Mouse (Mus musculus) gastrocnemius, postnatal 4 days (tissue): ENCODE results near the gene Kmt2a. TPM values are rescaled to one million over a fixed set of nuclear protein-coding genes. Genes with fewer than 3 reads are reported as not detected.

Experiments
- DNase-seq, 2 experiments: peaks; one replicate each; pipeline ENCODE4 v3.0.0; 2021 to 2022; ENCODE audit warnings: low spot score in 2 of 2, mixed read lengths in 2 of 2
- total RNA-seq, 2 experiments: library from RNA; stranded (reverse); gene quantifications; 2 replicates each; pipeline ENCODE4 v1.2.3; 2021

The Kmt2a gene
- total RNA-seq, 2 experiments from 2014 or later = 27.6 to 31.5 TPM

GRCm38 (mm10) chr9:44760873-44761272 lies 120.2 kb downstream of the Kmt2a start:
- no peak for DNase-seq

Other genes with a start within 250 kb of the Kmt2a start
- gene Treh, start 208.1 kb downstream of the Kmt2a start, total RNA-seq = not detected
- 100 to 1,000 TPM; 104 to 123 TPM for gene Phldb1, start 146.1 kb downstream of the Kmt2a start, total RNA-seq
- gene Arcn1, start 113.5 kb downstream of the Kmt2a start, total RNA-seq = 100 to 1,000 TPM; 124 to 142 TPM
- gene Ift46, start 113.4 kb downstream of the Kmt2a start, total RNA-seq = 10 to 100 TPM; 65.9 to 69.5 TPM
- 1 to 10 TPM; 8.0 to 9.6 TPM for gene Tmem25, start 82.0 kb downstream of the Kmt2a start, total RNA-seq
- 1 to 10 TPM in 1 of 2 experiments, under 1 TPM in 1; 0.86 to 2.2 TPM for gene Ttc36, start 78.2 kb downstream of the Kmt2a start, total RNA-seq
- 100 to 1,000 TPM; 631 to 643 TPM for gene Atp5l, start 39.4 kb upstream of the Kmt2a start, total RNA-seq
- gene Ube4a, start 84.3 kb upstream of the Kmt2a start, total RNA-seq = 10 to 100 TPM; 41.2 to 43.0 TPM
- under 1 TPM in 1 of 2 experiments, not detected in 1; 0.88 TPM for gene Cd3g, start 99.1 kb upstream of the Kmt2a start, total RNA-seq
- under 1 TPM in 1 of 2 experiments, not detected in 1; 0.42 TPM for gene Cd3d, start 100.5 kb upstream of the Kmt2a start, total RNA-seq
- gene Cd3e, start 128.3 kb upstream of the Kmt2a start, total RNA-seq = 1 to 10 TPM in 1 of 2 experiments, under 1 TPM in 1; 0.39 to 1.1 TPM
- under 1 TPM in 1 of 2 experiments, not detected in 1; 0.31 TPM for gene Mpzl2, start 158.5 kb upstream of the Kmt2a start, total RNA-seq
- gene Mpzl3, start 173.9 kb upstream of the Kmt2a start, total RNA-seq = 1 to 10 TPM in 1 of 2 experiments, under 1 TPM in 1; 0.93 to 1.3 TPM
- gene Jaml, start 197.9 kb upstream of the Kmt2a start, total RNA-seq = under 1 TPM; 0.54 to 0.57 TPM
- 1 to 10 TPM; 1.9 to 2.0 TPM for gene Scn2b, start 236.5 kb upstream of the Kmt2a start, total RNA-seq